Mouse (Mus musculus) small intestine, adult 2 months (tissue): ENCODE results near the gene Cecr2. TPM values are rescaled to one million over a fixed set of nuclear protein-coding genes. Genes with fewer than 3 reads are reported as not detected.

ENCODE experiments used
- H3K27ac ChIP-seq: fragments of 200-500 bp; 2 replicates; pipeline ENCODE4 v1.5.1; 2012; ENCODE audit warnings: low read depth, low read length, control low read depth, inconsistent platforms; ENCODE audit not compliant: insufficient read depth
- H3K27me3 ChIP-seq: fragments of 200-500 bp; 2 replicates; pipeline ENCODE4 v1.6.1; 2012; ENCODE audit warnings: mild to moderate bottlenecking, moderate library complexity, low read length, inconsistent platforms; ENCODE audit not compliant: control insufficient read depth, insufficient read depth
- H3K36me3 ChIP-seq: fragments of 200-500 bp; 2 replicates; pipeline ENCODE4 v1.6.1; 2012; ENCODE audit warnings: mild to moderate bottlenecking, low read length, control low read depth, inconsistent platforms; ENCODE audit not compliant: control insufficient read depth, insufficient read depth
- H3K4me1 ChIP-seq: fragments of 200-500 bp; 2 replicates; pipeline ENCODE4 v1.6.1; 2012; ENCODE audit warnings: low read length, inconsistent platforms, mixed read lengths; ENCODE audit not compliant: control insufficient read depth, insufficient read depth, insufficient read length
- H3K4me3 ChIP-seq: fragments of 200-500 bp; 2 replicates; pipeline ENCODE4 v1.5.1; 2012; ENCODE audit warnings: low read depth, mild to moderate bottlenecking, control low read depth, inconsistent platforms, low read length, moderate library complexity
- CTCF ChIP-seq: fragments of 200-500 bp; IDR thresholded peaks from 2 replicates; pipeline ENCODE4 v1.5.1; 2012; ENCODE audit warnings: low read depth, mild to moderate bottlenecking, control low read depth, inconsistent platforms, low read length, moderate library complexity, mixed read lengths; ENCODE audit not compliant: insufficient replicate concordance, insufficient read length; ENCODE audit errors: extremely low read depth
- POLR2A ChIP-seq: fragments of 200-500 bp; IDR thresholded peaks from 2 replicates; pipeline ENCODE4 v1.6.1; 2012; ENCODE audit warnings: low read depth, mild to moderate bottlenecking, control low read depth, inconsistent platforms, low read length, moderate library complexity
- WGBS: fragments of 180-500 bp; shearing (Covaris S2); methylation state at CpG from one replicate; pipeline ENCODE4 v1.1.7; 2018; 5-methylcytosine and 5-hydroxymethylcytosine counted together
- polyA plus RNA-seq: library from polyadenylated mRNA; depleted of rRNA; stranded (reverse); fragments of >200 nt; gene quantifications from 2 replicates; pipeline ENCODE4 v1.2.3, GENCODE M21; 2012

Gene Cecr2
- polyA plus RNA-seq, 1 experiment: 0.46 TPM

GRCm38 (mm10) chr6:120674881-120675280, 8.7 kb downstream of the Cecr2 start:
- no peak for TF ChIP-seq POLR2A
- no peak for TF ChIP-seq CTCF
- no peaks in the 10 kb centered on the region for H3K36me3 ChIP-seq
- no peak overlapping the region for H3K27ac ChIP-seq
- no peaks in the 10 kb centered on the region for H3K4me1 ChIP-seq
- H3K27me3 ChIP-seq: peaks cover 3% of the 10 kb centered on the region
- WGBS: 78% methylated on average over 4 of the region's 4 CpGs
- no peak overlapping the region for H3K4me3 ChIP-seq

GRCm38 (mm10) chr6:120675979-120676378, 9.8 kb downstream of the Cecr2 start:
- no peak overlapping the region for H3K4me3 ChIP-seq
- WGBS: 74% methylated on average over 2 of the region's 2 CpGs
- no peak overlapping the region for H3K27ac ChIP-seq

GRCm38 (mm10) chr6:120683351-120683750, 17.2 kb downstream of the Cecr2 start:
- TF ChIP-seq CTCF (no peak), POLR2A (no peak)
- no peak overlapping the region for H3K4me3 ChIP-seq
- no peaks in the 10 kb centered on the region for H3K4me1 ChIP-seq
- WGBS: 69% methylated on average over 2 of the region's 2 CpGs
- H3K27me3 ChIP-seq: no peaks in the 10 kb centered on the region
- H3K27ac ChIP-seq: no peak overlapping the region
- H3K36me3 ChIP-seq: no peaks in the 10 kb centered on the region

More at GRCm38 (mm10) chr6:120675979-120676378, 9.8 kb downstream of the Cecr2 start:
- H3K27me3 ChIP-seq: peaks cover under 1% of the 10 kb centered on the region
- H3K4me1 ChIP-seq: no peaks in the 10 kb centered on the region
- H3K36me3 ChIP-seq: no peaks in the 10 kb centered on the region
- TF ChIP-seq CTCF: no peak
- TF ChIP-seq POLR2A: no peak

GRCm38 (mm10) chr6:120684750-120685149, 18.6 kb downstream of the Cecr2 start:
- Histone ChIP-seq H3K4me3 (no peak overlapping the region), H3K27ac (no peak overlapping the region), H3K27me3 (no peaks in the 10 kb centered on the region), H3K36me3 (no peaks in the 10 kb centered on the region), H3K4me1 (no peaks in the 10 kb centered on the region)
- TF ChIP-seq CTCF (no peak), POLR2A (no peak)
- WGBS: 71% methylated on average over 3 of the region's 3 CpGs

- Histone ChIP-seq H3K27ac (no peak overlapping the region), H3K4me1 (no peaks in the 10 kb centered on the region), H3K27me3 (no peaks in the 10 kb centered on the region), H3K4me3 (no peak overlapping the region), H3K36me3 (no peaks in the 10 kb centered on the region)
- 79% methylated on average over 5 of the region's 5 CpGs for WGBS
- TF ChIP-seq CTCF (no peak), POLR2A (no peak)
Measured at GRCm38 (mm10) chr6:120686872-120687650, 20.9 kb downstream of the Cecr2 start.

GRCm38 (mm10) chr6:120700221-120700620, 34.1 kb downstream of the Cecr2 start:
- Histone ChIP-seq H3K4me1 (no peaks in the 10 kb centered on the region), H3K27me3 (no peaks in the 10 kb centered on the region), H3K4me3 (no peak overlapping the region), H3K36me3 (no peaks in the 10 kb centered on the region), H3K27ac (no peak overlapping the region)
- TF ChIP-seq CTCF: no peak
- TF ChIP-seq POLR2A: no peak
- 41% methylated on average over 4 of the region's 4 CpGs for WGBS

GRCm38 (mm10) chr6:120704376-120704775, 38.2 kb downstream of the Cecr2 start:
- H3K27ac ChIP-seq: no peak overlapping the region
- no peak for TF ChIP-seq CTCF
- no peak for TF ChIP-seq POLR2A

GRCm38 (mm10) chr6:120708759-120709158, 42.6 kb downstream of the Cecr2 start:
- WGBS: 43% methylated on average over 1 of the region's 1 CpGs
- no peak for TF ChIP-seq POLR2A
- TF ChIP-seq CTCF: no peak
- Histone ChIP-seq H3K36me3 (no peaks in the 10 kb centered on the region), H3K4me1 (no peaks in the 10 kb centered on the region), H3K4me3 (no peak overlapping the region), H3K27me3 (no peaks in the 10 kb centered on the region), H3K27ac (no peak overlapping the region)

More at GRCm38 (mm10) chr6:120704376-120704775, 38.2 kb downstream of the Cecr2 start:
- Histone ChIP-seq H3K27me3 (no peaks in the 10 kb centered on the region), H3K4me3 (no peak overlapping the region), H3K36me3 (no peaks in the 10 kb centered on the region), H3K4me1 (no peaks in the 10 kb centered on the region)
